ENCODE assay signal across 8 mouse cellular contexts in the genomic region with DNA sequence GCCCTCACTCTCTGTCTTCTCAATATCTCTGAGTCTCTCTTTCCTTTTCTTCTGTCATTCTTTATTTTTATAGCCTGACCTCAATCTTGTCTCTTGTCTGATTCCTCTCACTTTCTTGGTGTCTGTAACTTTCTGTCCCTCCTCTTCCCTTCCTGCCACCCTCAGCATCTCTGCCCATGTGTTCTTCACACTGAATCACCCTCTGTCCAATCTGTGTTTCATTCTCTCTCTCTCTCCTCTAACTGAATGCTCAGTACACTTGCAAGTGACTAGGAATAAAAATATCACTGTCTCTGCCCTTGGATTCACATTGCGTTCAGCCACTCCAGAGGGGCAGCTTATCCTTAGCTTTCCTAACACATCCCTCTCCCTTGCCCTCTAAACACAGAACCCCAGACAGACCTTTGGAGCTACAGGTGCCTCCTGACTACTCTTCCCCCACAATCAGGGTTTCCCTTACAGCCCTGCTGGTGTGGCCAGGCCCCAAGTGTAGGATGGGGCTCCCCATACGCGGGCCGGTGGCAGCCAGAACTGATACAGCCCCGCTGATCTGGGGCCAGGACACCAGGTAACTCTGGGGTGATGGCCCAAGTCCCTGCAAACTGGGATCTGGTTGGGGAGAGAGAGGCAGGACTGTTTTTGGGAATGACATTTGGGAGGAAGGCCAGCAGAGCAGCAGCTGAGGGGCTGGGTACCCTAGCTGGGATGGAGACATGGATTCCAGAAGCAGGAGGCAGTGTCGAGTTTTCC. TPM values are rescaled to one million over a fixed set of nuclear protein-coding genes. Genes with fewer than 3 reads are reported as not detected.
DNase-seq lines count a peak whose midpoint lies in the region; ATAC-seq and TF ChIP-seq lines count a peak whose summit lies in the region.

No protein-coding gene starts in this region.

- no peaks in the 10 kb centered on the region for H3K9me3 ChIP-seq in hindbrain, embryonic 11.5 days (ENCODE audit: control insufficient read depth, low read length)
- no peaks in the 10 kb centered on the region for H3K9me3 ChIP-seq in midbrain, embryonic 10.5 days (replicated peaks)

- no peak for TF ChIP-seq POLR2A in cortical plate, adult 2 months (IDR thresholded peaks at IDR 0.05; ENCODE audit: extremely low read depth, insufficient read depth, low read length)

- TF ChIP-seq CTCF in cortical plate, adult 2 months (IDR thresholded peaks at IDR 0.05; ENCODE audit: extremely low read depth, insufficient read depth, low read length) = no peak

- no peaks in the 10 kb centered on the region for H3K27me3 ChIP-seq in hindbrain, embryonic 11.5 days (ENCODE audit: control insufficient read depth, insufficient read depth, low read length)
- peaks cover 8% of the 10 kb centered on the region; the same call in 1 of the 2 replicates for H3K27me3 ChIP-seq in midbrain, embryonic 10.5 days (ENCODE audit: low read depth, poor library complexity, severe bottlenecking)

- no peak overlapping the region for H3K9ac ChIP-seq in hindbrain, embryonic 11.5 days (ENCODE audit: low read depth, low read length)

- WGBS in hindbrain, embryonic 11.5 days = 84% methylated on average over 6 of the region's 6 CpGs
- 85% methylated on average over 6 of the region's 6 CpGs for WGBS in midbrain, embryonic 10.5 days

- no peak for DNase-seq in frontal cortex, postnatal 36 days (ENCODE audit: low spot score in 2 of 2)
- DNase-seq in hindbrain, embryonic 11.5 days (ENCODE audit: low spot score) = no peak
- DNase-seq in midbrain, embryonic 10.5 days (ENCODE audit: low spot score) = no peak
- no peak for DNase-seq in left cerebral cortex, postnatal 10 days (ENCODE audit: extremely low spot score in 1 of 2, low spot score in 2 of 2)
- DNase-seq in ovary, postnatal 36 days (ENCODE audit: low spot score) = no peak
- no peak for DNase-seq in Muller cell, postnatal 12 days (ENCODE audit: inconsistent ontology term)

- H3K4me1 ChIP-seq in cortical plate, adult 2 months (ENCODE audit: control insufficient read depth, insufficient read depth, low read length) = peaks cover 2% of the 10 kb centered on the region; the same call in 1 of the 2 replicates
- H3K4me1 ChIP-seq in hindbrain, embryonic 11.5 days (replicated peaks; ENCODE audit: control insufficient read depth, insufficient read depth, low read length) = peaks cover 6% of the 10 kb centered on the region
- peaks cover 35% of the 10 kb centered on the region for H3K4me1 ChIP-seq in midbrain, embryonic 10.5 days

- H3K36me3 ChIP-seq in hindbrain, embryonic 11.5 days (ENCODE audit: control insufficient read depth, insufficient read depth, low read length) = peaks cover 4% of the 10 kb centered on the region; the same call in 1 of the 2 replicates
- H3K36me3 ChIP-seq in midbrain, embryonic 10.5 days = peaks cover 49% of the 10 kb centered on the region

- peak; percentile 53; the same call in 1 of the 2 replicates for ATAC-seq in frontal cortex, adult (ENCODE audit: low TSS enrichment)
- no peak for ATAC-seq in hindbrain, embryonic 11.5 days (ENCODE audit: low FRiP score)

- H3K4me2 ChIP-seq in hindbrain, embryonic 11.5 days (replicated peaks; ENCODE audit: low read depth, low read length) = peak overlapping the region; percentile 64; the same call in 1 of the 2 replicates

- intact Hi-C loops in left cerebral cortex, postnatal 10 days (cut with DNase I) = loop anchor here (2.0 kb wide), 1 partner anchor 53 kb away; no protein-coding TSS in a partner anchor

- H3K4me3 ChIP-seq in cortical plate, adult 2 months (ENCODE audit: insufficient read depth, low read length) = peak overlapping the region; percentile 84; the same call in 1 of the 2 replicates
- H3K4me3 ChIP-seq in hindbrain, embryonic 11.5 days (ENCODE audit: low read depth, low read length) = 0 out of 2 replicates have a peak overlapping the region, but pooled peaks have one; percentile 94
- peak overlapping the region; percentile 93; the same call in 1 of the 2 replicates for H3K4me3 ChIP-seq in midbrain, embryonic 10.5 days

- 0 out of 2 replicates have a peak overlapping the region, but pooled peaks have one; percentile 32 for H3K27ac ChIP-seq in cortical plate, adult 2 months (ENCODE audit: insufficient read depth, low read length)
- no peak overlapping the region for H3K27ac ChIP-seq in hindbrain, embryonic 11.5 days (ENCODE audit: low read depth, low read length)
- no peak overlapping the region for H3K27ac ChIP-seq in midbrain, embryonic 10.5 days (replicated peaks)

RNA-seq across cellular contexts. Expression of a gene that starts 1.8 kb away (rescaled TPM):
- 51.2 and 53.7 TPM in 2 replicates for polyA plus RNA-seq in cortical plate, adult 2 months (2012; rRNA removed)
- 5.9 and 6.0 TPM in 2 replicates for polyA plus RNA-seq in hindbrain, embryonic 11.5 days (2014; fragmentation: Nextera tagmentation; extraction: Ambion mirVana)
- polyA plus RNA-seq in midbrain, embryonic 10.5 days (2016; fragmentation: Nextera tagmentation; extraction: Ambion mirVana) = 1.8 and 2.0 TPM in 2 replicates
- 10 to 100 TPM; 38.6 to 41.8 TPM for total RNA-seq in left cerebral cortex, postnatal 10 days (2021)

RNA-seq across cellular contexts. Expression of a gene that starts 2.2 kb away (rescaled TPM):
- polyA plus RNA-seq in cortical plate, adult 2 months (2012; rRNA removed) = 4.8 and 5.2 TPM in 2 replicates
- 0.63 and 1.9 TPM in 2 replicates for polyA plus RNA-seq in hindbrain, embryonic 11.5 days (2014; fragmentation: Nextera tagmentation; extraction: Ambion mirVana)
- 1.00 and 1.3 TPM in 2 replicates for polyA plus RNA-seq in midbrain, embryonic 10.5 days (2016; fragmentation: Nextera tagmentation; extraction: Ambion mirVana)
- 1 to 10 TPM; 1.2 to 2.0 TPM for total RNA-seq in left cerebral cortex, postnatal 10 days (2021)

RNA-seq across cellular contexts. Expression of a gene that starts 14.3 kb away (rescaled TPM):
- polyA plus RNA-seq in cortical plate, adult 2 months (2012; rRNA removed) = 126 and 138 TPM in 2 replicates
- 8.2 and 9.2 TPM in 2 replicates for polyA plus RNA-seq in hindbrain, embryonic 11.5 days (2014; fragmentation: Nextera tagmentation; extraction: Ambion mirVana)
- 9.8 and 12.4 TPM in 2 replicates for polyA plus RNA-seq in midbrain, embryonic 10.5 days (2016; fragmentation: Nextera tagmentation; extraction: Ambion mirVana)
- total RNA-seq in left cerebral cortex, postnatal 10 days (2021) = 100 to 1,000 TPM; 151 to 152 TPM

RNA-seq across cellular contexts. Expression of a gene that starts 32.9 kb away (rescaled TPM):
- polyA plus RNA-seq in cortical plate, adult 2 months (2012; rRNA removed) = 74.5 and 81.9 TPM in 2 replicates
- 151 and 176 TPM in 2 replicates for polyA plus RNA-seq in hindbrain, embryonic 11.5 days (2014; fragmentation: Nextera tagmentation; extraction: Ambion mirVana)
- polyA plus RNA-seq in midbrain, embryonic 10.5 days (2016; fragmentation: Nextera tagmentation; extraction: Ambion mirVana) = 186 TPM in 2 replicates
- 10 to 100 TPM; 50.1 to 52.9 TPM for total RNA-seq in left cerebral cortex, postnatal 10 days (2021)

RNA-seq across cellular contexts. Expression of a gene that starts 45.2 kb away (rescaled TPM):
- 26.4 and 26.6 TPM in 2 replicates for polyA plus RNA-seq in cortical plate, adult 2 months (2012; rRNA removed)
- polyA plus RNA-seq in hindbrain, embryonic 11.5 days (2014; fragmentation: Nextera tagmentation; extraction: Ambion mirVana) = 23.2 and 26.2 TPM in 2 replicates
- polyA plus RNA-seq in midbrain, embryonic 10.5 days (2016; fragmentation: Nextera tagmentation; extraction: Ambion mirVana) = 22.6 and 32.8 TPM in 2 replicates
- 10 to 100 TPM in 1 of 2 experiments, 1 to 10 TPM in 1; 9.2 to 10.9 TPM for total RNA-seq in left cerebral cortex, postnatal 10 days (2021)
